Mouse (Mus musculus): ENCODE data around the gene Pip5k1c. TPM values are rescaled to one million over a fixed set of nuclear protein-coding genes. Genes with fewer than 3 reads are reported as not detected.

Gene Pip5k1c
- polyA plus RNA-seq, 1 experiment, result 212 TPM

GRCm38 (mm10) chr10:81303761-81304160 lies 11.0 kb downstream of the Pip5k1c start:
- Histone ChIP-seq H3K27me3 (ENCODE audit: control insufficient read depth, insufficient read depth, low read length) (no peaks in the 10 kb centered on the region), H3K4me1 (replicated peaks; ENCODE audit: control insufficient read depth, insufficient read depth, low read length) (peaks cover 61% of the 10 kb centered on the region), H3K4me3 (ENCODE audit: control insufficient read depth, insufficient read depth, low read length) (no peak overlapping the region), H3K27ac (ENCODE audit: control insufficient read depth, insufficient read depth, low read length) (peak overlapping the region; percentile 37), H3K36me3 (ENCODE audit: control insufficient read depth, insufficient read depth, low read length) (peaks cover 32% of the 10 kb centered on the region)
- TF ChIP-seq POLR2A (IDR thresholded peaks at IDR 0.05; ENCODE audit: control insufficient read depth, extremely low read depth, insufficient read depth, low read length, poor library complexity) (no peak), CTCF (IDR thresholded peaks at IDR 0.05; ENCODE audit: borderline replicate concordance, control insufficient read depth, extremely low read depth, insufficient read depth, low read length, poor library complexity) (no peak)
- DNase-seq, result peak; percentile 74
- WGBS, result 17% methylated on average over 7 of the region's 7 CpGs

- peak; percentile 69 for DNase-seq
- H3K36me3 ChIP-seq (ENCODE audit: control insufficient read depth, insufficient read depth, low read length), result peaks cover 41% of the 10 kb centered on the region
- no peak overlapping the region for H3K27ac ChIP-seq (ENCODE audit: control insufficient read depth, insufficient read depth, low read length)
- WGBS, result 28% methylated on average over 8 of the region's 9 CpGs
- H3K4me1 ChIP-seq (replicated peaks; ENCODE audit: control insufficient read depth, insufficient read depth, low read length), result peaks cover 51% of the 10 kb centered on the region
- TF ChIP-seq CTCF (IDR thresholded peaks at IDR 0.05; ENCODE audit: borderline replicate concordance, control insufficient read depth, extremely low read depth, insufficient read depth, low read length, poor library complexity), result peak; percentile 91; the same call in 1 of the 2 replicates
- no peak for TF ChIP-seq POLR2A (IDR thresholded peaks at IDR 0.05; ENCODE audit: control insufficient read depth, extremely low read depth, insufficient read depth, low read length, poor library complexity)
- H3K27me3 ChIP-seq (ENCODE audit: control insufficient read depth, insufficient read depth, low read length), result no peaks in the 10 kb centered on the region
- no peak overlapping the region for H3K4me3 ChIP-seq (ENCODE audit: control insufficient read depth, insufficient read depth, low read length)
These were observed 12.0 kb downstream of the Pip5k1c start for GRCm38 (mm10) chr10:81304597-81305238.

DNA sequence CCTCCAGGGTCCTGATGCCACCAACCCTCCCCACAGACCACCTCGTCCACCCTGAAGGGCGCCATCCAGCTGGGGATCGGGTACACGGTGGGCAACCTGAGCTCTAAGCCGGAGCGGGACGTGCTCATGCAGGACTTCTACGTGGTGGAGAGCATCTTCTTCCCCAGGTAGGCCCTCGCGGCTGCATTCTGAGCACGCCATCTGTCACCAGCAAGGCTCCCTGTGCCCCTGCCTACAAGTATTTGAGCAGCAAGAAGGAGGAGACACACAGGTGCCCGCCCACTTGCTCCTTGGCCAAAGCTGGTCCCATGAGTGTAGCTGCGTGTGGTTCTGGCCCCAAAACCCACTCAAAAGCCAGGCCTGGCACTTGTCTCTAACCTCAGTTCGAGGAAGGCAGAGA lies 12.9 kb downstream of the Pip5k1c start:
- peaks cover 51% of the 10 kb centered on the region for H3K36me3 ChIP-seq (ENCODE audit: control insufficient read depth, insufficient read depth, low read length)
- no peak overlapping the region for H3K4me3 ChIP-seq (ENCODE audit: control insufficient read depth, insufficient read depth, low read length)
- H3K27ac ChIP-seq (ENCODE audit: control insufficient read depth, insufficient read depth, low read length), result no peak overlapping the region
- peaks cover 42% of the 10 kb centered on the region for H3K4me1 ChIP-seq (replicated peaks; ENCODE audit: control insufficient read depth, insufficient read depth, low read length)
- no peak for DNase-seq
- TF ChIP-seq CTCF (IDR thresholded peaks at IDR 0.05; ENCODE audit: borderline replicate concordance, control insufficient read depth, extremely low read depth, insufficient read depth, low read length, poor library complexity) (no peak), POLR2A (IDR thresholded peaks at IDR 0.05; ENCODE audit: control insufficient read depth, extremely low read depth, insufficient read depth, low read length, poor library complexity) (no peak)
- no peaks in the 10 kb centered on the region for H3K27me3 ChIP-seq (ENCODE audit: control insufficient read depth, insufficient read depth, low read length)
- WGBS, result 94% methylated on average over 14 of the region's 14 CpGs

- TF ChIP-seq CTCF (IDR thresholded peaks at IDR 0.05; ENCODE audit: borderline replicate concordance, control insufficient read depth, extremely low read depth, insufficient read depth, low read length, poor library complexity), result no peak
- no peak for TF ChIP-seq POLR2A (IDR thresholded peaks at IDR 0.05; ENCODE audit: control insufficient read depth, extremely low read depth, insufficient read depth, low read length, poor library complexity)
- no peak overlapping the region for H3K27ac ChIP-seq (ENCODE audit: control insufficient read depth, insufficient read depth, low read length)
- 99% methylated on average over 12 of the region's 12 CpGs for WGBS
These were observed 13.5 kb downstream of the Pip5k1c start for GRCm38 (mm10) chr10:81306173-81306668.

GRCm38 (mm10) chr10:81306837-81307682 lies 14.3 kb downstream of the Pip5k1c start:
- H3K36me3 ChIP-seq (ENCODE audit: control insufficient read depth, insufficient read depth, low read length), result peaks cover 63% of the 10 kb centered on the region

More at GRCm38 (mm10) chr10:81306173-81306668, 13.5 kb downstream of the Pip5k1c start:
- Histone ChIP-seq H3K27me3 (ENCODE audit: control insufficient read depth, insufficient read depth, low read length) (no peaks in the 10 kb centered on the region), H3K4me1 (replicated peaks; ENCODE audit: control insufficient read depth, insufficient read depth, low read length) (peaks cover 36% of the 10 kb centered on the region), H3K36me3 (ENCODE audit: control insufficient read depth, insufficient read depth, low read length) (peaks cover 56% of the 10 kb centered on the region), H3K4me3 (ENCODE audit: control insufficient read depth, insufficient read depth, low read length) (no peak overlapping the region)
- DNase-seq, result no peak

DNA sequence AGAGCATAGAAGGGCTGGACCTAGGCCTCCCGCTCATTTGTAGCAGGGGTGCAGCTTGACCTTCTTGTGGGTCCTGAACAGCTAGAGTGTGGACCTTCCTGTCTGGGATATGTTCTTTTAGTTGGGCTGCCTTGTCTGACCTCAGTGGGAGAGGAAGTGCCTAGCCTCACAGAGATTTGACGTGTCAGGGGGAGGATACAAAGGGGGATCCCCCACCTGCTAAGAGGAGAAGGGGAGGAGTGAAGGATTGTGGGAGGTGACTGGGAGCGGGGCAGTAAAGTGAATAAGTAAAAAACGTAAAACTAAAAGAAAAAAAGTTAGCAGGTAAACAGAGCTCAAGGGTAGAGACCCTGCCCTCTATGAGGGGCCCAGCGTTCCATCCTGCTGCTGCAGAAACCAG lies 16.8 kb downstream of the Pip5k1c start:
- Histone ChIP-seq H3K4me3 (ENCODE audit: control insufficient read depth, insufficient read depth, low read length) (no peak overlapping the region), H3K27ac (ENCODE audit: control insufficient read depth, insufficient read depth, low read length) (no peak overlapping the region), H3K36me3 (ENCODE audit: control insufficient read depth, insufficient read depth, low read length) (peaks cover 76% of the 10 kb centered on the region), H3K27me3 (ENCODE audit: control insufficient read depth, insufficient read depth, low read length) (no peaks in the 10 kb centered on the region), H3K4me1 (replicated peaks; ENCODE audit: control insufficient read depth, insufficient read depth, low read length) (peaks cover 4% of the 10 kb centered on the region)
- TF ChIP-seq POLR2A (IDR thresholded peaks at IDR 0.05; ENCODE audit: control insufficient read depth, extremely low read depth, insufficient read depth, low read length, poor library complexity) (no peak), CTCF (IDR thresholded peaks at IDR 0.05; ENCODE audit: borderline replicate concordance, control insufficient read depth, extremely low read depth, insufficient read depth, low read length, poor library complexity) (no peak)
- 74% methylated on average over 5 of the region's 5 CpGs for WGBS
- no peak for DNase-seq

More at GRCm38 (mm10) chr10:81306837-81307682, 14.3 kb downstream of the Pip5k1c start:
- Histone ChIP-seq H3K27ac (ENCODE audit: control insufficient read depth, insufficient read depth, low read length) (no peak overlapping the region), H3K27me3 (ENCODE audit: control insufficient read depth, insufficient read depth, low read length) (no peaks in the 10 kb centered on the region), H3K4me1 (replicated peaks; ENCODE audit: control insufficient read depth, insufficient read depth, low read length) (peaks cover 29% of the 10 kb centered on the region), H3K4me3 (ENCODE audit: control insufficient read depth, insufficient read depth, low read length) (no peak overlapping the region)
- WGBS, result 95% methylated on average over 21 of the region's 21 CpGs
- DNase-seq, result no peak
- no peak for TF ChIP-seq CTCF (IDR thresholded peaks at IDR 0.05; ENCODE audit: borderline replicate concordance, control insufficient read depth, extremely low read depth, insufficient read depth, low read length, poor library complexity)
- no peak for TF ChIP-seq POLR2A (IDR thresholded peaks at IDR 0.05; ENCODE audit: control insufficient read depth, extremely low read depth, insufficient read depth, low read length, poor library complexity)
